Mouse (Mus musculus) liver, adult 2 months (tissue): ENCODE measurements around the gene Fgr. TPM values are rescaled to one million over a fixed set of nuclear protein-coding genes. Genes with fewer than 3 reads are reported as not detected.

ENCODE experiments used
- DNase-seq: peaks from one replicate; pipeline ENCODE4 v3.0.0-alpha.2; 2011; ENCODE audit warnings: low read depth, low spot score; ENCODE audit errors: extremely low read depth
- H3K27ac ChIP-seq: fragments of 200-500 bp; replicated peaks from 2 replicates; pipeline ENCODE4 v1.5.1; 2012; ENCODE audit warnings: low read depth, mild to moderate bottlenecking, control low read depth, inconsistent platforms, low read length; ENCODE audit not compliant: insufficient read depth
- H3K27me3 ChIP-seq: fragments of 200-500 bp; 2 replicates; pipeline ENCODE4 v1.6.1; 2012; ENCODE audit warnings: mild to moderate bottlenecking, moderate library complexity, low read length, inconsistent platforms; ENCODE audit not compliant: control insufficient read depth, insufficient read depth
- H3K36me3 ChIP-seq: fragments of 200-500 bp; 2 replicates; pipeline ENCODE4 v1.6.1; 2012; ENCODE audit warnings: low read length, inconsistent platforms; ENCODE audit not compliant: control insufficient read depth, insufficient read depth
- H3K4me1 ChIP-seq: fragments of 200-500 bp; 2 replicates; pipeline ENCODE4 v1.6.1; 2011; ENCODE audit warnings: low read length; ENCODE audit not compliant: control insufficient read depth, insufficient read depth
- H3K4me3 ChIP-seq: fragments of 200-500 bp; 2 replicates; pipeline ENCODE4 v1.5.1; 2011; ENCODE audit warnings: low read depth, mild to moderate bottlenecking, control low read depth, low read length, moderate library complexity; ENCODE audit not compliant: insufficient read depth
- H3K79me2 ChIP-seq: fragments of 200-500 bp; 2 replicates; pipeline ENCODE4 v1.6.1; 2012; ENCODE audit warnings: inconsistent platforms, mild to moderate bottlenecking, low read length, moderate library complexity; ENCODE audit not compliant: control insufficient read depth, insufficient read depth
- H3K9ac ChIP-seq: fragments of 200-500 bp; 2 replicates; pipeline ENCODE4 v1.6.1; 2012; ENCODE audit warnings: low read depth, mild to moderate bottlenecking, control low read depth, inconsistent platforms, low read length
- CTCF ChIP-seq: fragments of 200-500 bp; IDR thresholded peaks from 2 replicates; pipeline ENCODE4 v1.5.1; 2011; ENCODE audit warnings: low read depth, low read length, control low read depth
- POLR2A ChIP-seq: fragments of 200-500 bp; IDR thresholded peaks from 2 replicates; pipeline ENCODE4 v1.6.1; 2011; ENCODE audit warnings: low read length, control low read depth; ENCODE audit not compliant: insufficient read depth; ENCODE audit errors: extremely low read depth
- WGBS: fragments of 180-500 bp; shearing (Covaris S2); methylation state at CpG from one replicate; pipeline ENCODE4 v1.1.7; 2018; 5-methylcytosine and 5-hydroxymethylcytosine counted together
- polyA plus RNA-seq: library from polyadenylated mRNA; depleted of rRNA; stranded (reverse); fragments of >200 nt; gene quantifications from 2 replicates; pipeline ENCODE4 v1.2.3, GENCODE M21; 2012
- total RNA-seq: library from RNA; depleted of rRNA; stranded (reverse); fragments of >200 nt; gene quantifications from 2 replicates; pipeline ENCODE4 v1.2.3, GENCODE M21; 2014

Fgr gene
- total and polyA plus RNA-seq, 2 experiments: 1.3 to 1.6 TPM

- WGBS: 90% methylated on average over 3 of the region's 3 CpGs
- no peak for DNase-seq
- peaks cover 13% of the 10 kb centered on the region for H3K4me1 ChIP-seq
- TF ChIP-seq POLR2A: no peak
- TF ChIP-seq CTCF: no peak
- H3K9ac ChIP-seq: no peak overlapping the region
- no peak overlapping the region for H3K27ac ChIP-seq
- no peak overlapping the region for H3K4me3 ChIP-seq
- no peaks in the 10 kb centered on the region for H3K27me3 ChIP-seq
- no peaks in the 10 kb centered on the region for H3K36me3 ChIP-seq
- H3K79me2 ChIP-seq: no peaks in the 10 kb centered on the region
Observed at GRCm38 (mm10) chr4:132972101-132972500, 1.8 kb upstream of the Fgr start.

GRCm38 (mm10) chr4:132972556-132972955 is 1.3 kb upstream of the Fgr start:
- 78% methylated on average over 2 of the region's 2 CpGs for WGBS
- no peaks in the 10 kb centered on the region for H3K27me3 ChIP-seq

GRCm38 (mm10) chr4:132973186-132973585 is 709 bp upstream of the Fgr start:
- H3K27ac ChIP-seq: no peak overlapping the region
- H3K4me1 ChIP-seq: peaks cover 19% of the 10 kb centered on the region
- no peak for DNase-seq
- no peak overlapping the region for H3K9ac ChIP-seq
- H3K79me2 ChIP-seq: no peaks in the 10 kb centered on the region
- H3K36me3 ChIP-seq: no peaks in the 10 kb centered on the region
- no peak overlapping the region for H3K4me3 ChIP-seq
- TF ChIP-seq CTCF: no peak
- TF ChIP-seq POLR2A: no peak
- 87% methylated on average over 8 of the region's 8 CpGs for WGBS
- H3K27me3 ChIP-seq: no peaks in the 10 kb centered on the region

More at GRCm38 (mm10) chr4:132972556-132972955, 1.3 kb upstream of the Fgr start:
- Histone ChIP-seq H3K27ac (no peak overlapping the region), H3K4me1 (peaks cover 16% of the 10 kb centered on the region), H3K9ac (no peak overlapping the region), H3K4me3 (no peak overlapping the region), H3K79me2 (no peaks in the 10 kb centered on the region), H3K36me3 (no peaks in the 10 kb centered on the region)
- DNase-seq: no peak
- TF ChIP-seq POLR2A (no peak), CTCF (no peak)

DNA sequence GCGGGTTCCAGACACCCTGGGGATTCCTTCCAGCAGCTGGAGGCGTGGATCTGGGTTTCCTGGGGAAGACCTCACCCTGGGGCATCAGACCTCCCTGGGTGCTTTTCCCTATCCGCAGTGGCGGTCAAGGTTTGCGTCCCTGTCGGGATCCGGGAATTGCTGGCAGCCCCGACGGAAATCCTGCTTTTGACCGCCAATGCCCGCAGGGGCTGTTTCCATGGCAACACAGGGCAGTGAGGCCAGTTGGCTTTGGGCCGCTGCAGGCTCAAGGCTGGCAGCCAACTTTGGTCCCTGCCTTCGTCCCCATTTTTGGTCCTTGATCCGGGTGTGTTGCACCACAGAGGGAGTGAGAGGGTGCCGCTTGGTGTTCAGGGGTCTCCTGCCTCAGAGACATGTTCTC is 1.0 kb downstream of the Fgr start:
- TF ChIP-seq POLR2A: 0 out of 2 replicates have a peak, but pooled peaks have one; percentile 24
- TF ChIP-seq CTCF: no peak
- no peaks in the 10 kb centered on the region for H3K79me2 ChIP-seq
- peaks cover 25% of the 10 kb centered on the region for H3K4me1 ChIP-seq
- peak overlapping the region; percentile 62 for H3K9ac ChIP-seq
- 2% methylated on average over 15 of the region's 15 CpGs for WGBS
- peak overlapping the region; percentile 47; the same call in 1 of the 2 replicates for H3K4me3 ChIP-seq
- peak overlapping the region; percentile 75 for H3K27ac ChIP-seq
- H3K36me3 ChIP-seq: no peaks in the 10 kb centered on the region
- DNase-seq: peak; percentile 85
- H3K27me3 ChIP-seq: no peaks in the 10 kb centered on the region

DNA sequence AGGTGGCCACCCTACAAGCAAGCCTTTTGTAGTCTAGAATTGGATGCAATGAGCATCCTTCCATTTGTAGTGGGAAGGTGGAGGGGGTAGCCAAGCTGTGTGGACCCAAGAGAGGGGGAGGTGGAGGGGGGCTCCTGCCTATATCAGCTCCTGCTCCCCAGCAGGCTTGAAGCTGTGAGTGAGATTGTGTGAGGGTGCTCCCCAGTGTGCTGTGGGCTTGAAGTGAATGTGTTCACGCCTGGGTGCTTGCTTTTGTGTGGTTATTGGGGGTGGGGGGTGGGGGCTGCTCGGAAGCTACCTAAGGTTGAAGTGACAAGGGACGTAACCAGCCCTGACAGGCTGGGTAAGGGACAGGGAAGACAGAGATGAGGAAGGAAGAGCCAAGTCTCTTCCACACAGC is 1.9 kb downstream of the Fgr start:
- Histone ChIP-seq H3K9ac (no peak overlapping the region), H3K79me2 (no peaks in the 10 kb centered on the region), H3K27me3 (no peaks in the 10 kb centered on the region), H3K27ac (no peak overlapping the region), H3K36me3 (no peaks in the 10 kb centered on the region), H3K4me3 (no peak overlapping the region), H3K4me1 (peaks cover 25% of the 10 kb centered on the region)
- TF ChIP-seq POLR2A: no peak
- TF ChIP-seq CTCF: no peak
- 88% methylated on average over 3 of the region's 3 CpGs for WGBS
- no peak for DNase-seq

DNA sequence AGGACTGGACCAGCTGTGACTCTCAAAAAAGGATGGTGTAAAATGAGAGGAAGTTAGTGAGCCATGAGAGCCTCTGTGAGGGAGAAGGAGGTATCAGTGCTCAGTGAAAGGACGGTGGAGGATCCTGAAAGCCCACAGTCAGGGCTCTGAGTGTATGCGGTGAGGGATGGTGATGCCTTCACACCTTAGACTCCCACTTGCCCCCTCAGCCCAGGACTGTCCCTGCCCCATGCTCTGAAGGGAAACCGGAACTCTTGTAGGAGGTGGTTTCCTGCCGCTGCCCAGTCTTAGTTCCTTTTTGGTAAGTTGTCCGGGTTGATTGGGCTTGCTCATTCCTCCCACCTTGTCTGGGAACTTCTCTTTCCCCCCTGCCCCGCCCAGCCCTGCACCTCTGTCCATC is 2.8 kb downstream of the Fgr start:
- Histone ChIP-seq H3K79me2 (no peaks in the 10 kb centered on the region), H3K4me1 (peaks cover 25% of the 10 kb centered on the region), H3K36me3 (no peaks in the 10 kb centered on the region), H3K9ac (no peak overlapping the region), H3K27me3 (no peaks in the 10 kb centered on the region), H3K4me3 (no peak overlapping the region), H3K27ac (no peak overlapping the region)
- no peak for TF ChIP-seq POLR2A
- no peak for TF ChIP-seq CTCF
- 70% methylated on average over 6 of the region's 6 CpGs for WGBS
- DNase-seq: no peak
